Mouse (Mus musculus): ENCODE measurements around the gene Gm3448.
A peak's percentile ranks its signal among the peaks of the same experiment; 100 is the strongest.
"Not testable (repeated sequence)": the region's sequence is repeated elsewhere in the genome, so short reads cannot be mapped to it uniquely, and the experiment has no call there.

Gm3448 gene

DNA sequence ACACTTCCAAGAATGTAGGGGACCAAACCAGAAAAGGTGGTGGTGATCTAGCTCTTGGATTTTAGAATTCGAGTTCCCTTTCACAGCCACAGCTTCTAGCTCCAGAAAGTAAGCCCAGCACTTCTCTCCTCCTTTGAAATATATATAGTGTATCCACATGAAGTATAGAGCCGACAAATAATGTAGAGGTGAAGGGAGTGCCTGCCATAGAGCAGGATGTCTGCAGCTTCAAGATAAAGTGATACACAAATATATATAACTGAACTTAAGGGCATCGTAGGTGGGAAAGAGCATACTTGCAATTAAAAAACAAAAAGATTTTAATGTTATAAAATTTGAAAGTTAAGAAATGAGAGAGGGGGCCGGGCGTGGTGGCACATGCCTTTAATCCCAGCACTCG lies 15.8 kb downstream of the Gm3448 start:
- DNase-seq: not testable (repeated sequence)

DNA sequence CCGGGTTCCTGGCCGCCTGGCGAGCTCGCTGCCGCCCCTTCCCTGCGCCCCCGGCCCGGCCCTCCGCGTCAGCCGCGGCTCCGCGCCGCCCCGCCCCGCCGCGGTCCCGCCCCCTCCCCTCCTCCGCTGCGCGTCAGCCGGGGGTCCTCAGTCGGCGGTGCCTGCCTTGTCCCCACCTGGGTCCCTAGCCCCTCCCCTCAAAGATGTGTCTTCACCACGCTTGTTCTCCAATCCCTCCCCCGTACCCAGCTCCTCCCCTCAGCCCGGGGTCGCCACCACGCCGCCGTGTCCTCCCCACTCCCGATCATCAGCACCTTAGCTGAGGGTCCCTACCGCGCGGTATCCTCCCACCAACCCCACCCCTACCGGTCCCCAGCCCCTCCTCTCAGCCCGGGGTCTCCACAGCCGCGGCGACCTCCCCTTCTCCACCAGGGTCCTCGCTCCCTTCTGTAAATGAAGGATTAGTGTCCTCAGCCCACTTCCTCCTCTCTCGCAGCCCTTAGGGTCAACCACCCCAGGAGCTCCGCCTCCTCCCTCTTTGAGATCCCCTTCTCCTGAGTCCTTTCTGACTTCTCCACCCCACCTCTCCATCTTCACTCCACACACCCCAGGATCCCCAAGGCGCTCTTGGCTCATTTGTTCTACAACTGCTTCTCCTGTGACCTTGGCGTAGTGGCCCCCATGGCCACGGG lies 16.7 kb downstream of the Gm3448 start:
- not testable (repeated sequence) for DNase-seq

DNA sequence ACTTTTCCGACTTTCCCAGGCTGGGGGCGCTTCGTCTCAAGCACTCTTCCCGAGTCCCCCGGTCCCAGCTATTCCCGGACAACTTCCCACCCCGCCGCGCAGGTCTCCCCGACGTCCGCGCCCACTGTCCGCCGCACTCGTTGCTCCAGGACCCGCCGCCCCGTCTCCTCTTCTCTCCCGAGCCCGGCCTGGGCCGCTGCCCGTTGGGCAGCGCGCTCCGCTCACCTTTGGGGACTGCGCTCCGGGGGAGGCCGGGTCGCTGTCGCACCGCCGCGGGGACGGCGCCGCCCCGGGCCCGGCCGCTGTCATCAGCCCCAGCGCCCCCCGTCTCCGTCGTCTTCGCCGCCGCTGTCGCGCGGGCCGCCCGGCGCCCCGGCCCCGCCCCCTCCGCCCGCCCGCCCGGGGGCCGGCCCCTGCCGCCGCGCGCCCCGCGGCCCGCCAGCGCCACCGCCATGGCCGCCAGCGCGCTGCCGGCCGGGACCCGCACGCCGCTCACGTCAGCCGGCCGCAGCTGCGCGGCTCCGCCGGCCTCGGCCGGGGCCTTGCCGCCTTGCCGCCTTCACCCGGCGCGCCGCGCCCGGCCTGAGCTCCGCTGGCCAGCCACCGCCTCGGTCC lies 17.4 kb downstream of the Gm3448 start:
- DNase-seq: not testable (repeated sequence)

DNA sequence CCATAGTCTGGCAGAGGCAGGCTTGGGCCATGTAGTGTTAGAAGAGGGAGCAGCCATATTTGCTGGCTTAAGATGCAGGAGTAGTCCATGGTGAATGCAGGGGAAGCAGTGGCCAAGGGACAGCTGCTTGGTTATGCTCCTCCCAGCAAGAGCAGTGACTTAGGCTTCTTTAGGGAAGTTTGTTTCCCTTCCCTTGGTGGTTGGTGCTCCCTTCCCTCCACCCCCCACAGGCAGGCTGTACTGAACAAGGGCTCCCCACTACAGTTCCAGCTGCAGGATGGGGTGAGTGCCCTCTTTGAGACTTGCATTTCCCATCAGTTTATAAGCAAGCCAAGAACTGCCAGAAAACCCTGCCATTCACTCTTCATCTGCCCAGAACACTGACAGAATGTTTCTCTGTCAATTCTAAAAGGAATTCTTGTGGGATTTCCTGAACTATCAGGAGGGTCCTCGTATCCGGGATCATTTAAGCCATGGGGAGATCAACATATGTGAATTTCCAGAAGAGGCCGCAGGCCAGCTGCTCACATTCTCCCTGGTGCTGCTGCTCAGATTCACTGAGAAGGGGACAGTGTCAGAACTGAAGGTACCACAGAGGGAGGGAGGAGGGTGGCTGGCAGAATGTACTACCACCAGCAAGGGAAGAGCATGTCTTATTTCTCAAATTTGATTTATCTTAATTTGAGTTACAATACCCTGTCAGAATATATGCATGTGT lies 19.7 kb downstream of the Gm3448 start:
- not testable (repeated sequence) for DNase-seq

DNA sequence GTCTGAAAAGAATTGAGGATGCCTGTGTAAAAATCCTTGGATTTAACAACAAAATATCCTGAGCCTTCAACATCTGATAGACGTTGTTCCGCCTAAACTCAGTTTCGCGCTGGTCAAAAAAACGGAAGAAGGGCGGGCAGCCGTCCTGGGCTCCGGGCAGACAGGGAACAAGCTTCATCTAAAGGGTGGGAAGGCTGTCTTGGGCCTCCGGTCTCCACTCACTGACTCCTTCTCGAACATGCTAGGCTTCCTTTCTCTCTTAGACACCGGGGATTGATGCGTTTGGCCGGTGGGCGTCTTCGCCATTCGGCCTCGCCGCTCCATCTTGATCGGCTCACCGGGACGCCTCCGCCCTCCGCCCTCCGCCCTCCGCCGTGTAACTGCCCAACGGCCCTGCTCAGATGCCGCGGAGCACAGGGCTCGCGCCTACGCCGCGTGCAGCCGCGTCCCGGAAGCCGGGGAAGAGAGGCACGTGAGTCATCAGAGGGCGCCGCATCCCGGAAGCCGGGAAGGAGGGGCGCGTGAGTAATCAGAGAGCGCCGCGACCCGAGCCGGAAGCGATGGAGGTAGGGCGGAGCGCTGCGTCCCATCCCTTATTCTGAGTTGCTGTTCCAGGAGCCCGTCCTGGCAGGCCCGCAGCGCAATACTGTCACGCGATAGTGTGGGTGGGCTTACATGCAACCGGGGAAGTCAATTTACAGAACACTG lies 31.5 kb downstream of the Gm3448 start, which contains the start of gene Gm3435:
Gm3435 (plus strand) TSS at position 471 of the 708 bp plus-strand sequence.
- not testable (repeated sequence) for DNase-seq

DNA sequence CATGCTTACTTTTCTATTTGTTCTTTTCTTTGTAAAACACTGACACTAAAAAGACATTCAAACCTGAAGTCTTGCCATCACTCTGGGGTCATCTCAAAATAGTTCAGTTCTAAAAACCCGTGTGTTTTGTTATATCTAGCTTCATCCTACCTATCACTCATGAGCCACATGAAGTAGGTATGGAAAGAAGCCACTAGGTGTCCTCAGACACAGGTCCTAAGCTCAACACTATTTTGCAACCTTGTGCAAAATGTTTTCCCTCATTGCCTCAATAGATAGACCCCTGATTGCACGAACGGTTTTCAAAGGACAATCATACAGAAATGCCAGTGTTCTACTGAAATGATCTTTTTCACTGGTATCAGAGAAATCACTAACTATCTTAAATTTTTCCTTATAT lies 32.2 kb downstream of the Gm3448 start:
- not testable (repeated sequence) for DNase-seq

DNA sequence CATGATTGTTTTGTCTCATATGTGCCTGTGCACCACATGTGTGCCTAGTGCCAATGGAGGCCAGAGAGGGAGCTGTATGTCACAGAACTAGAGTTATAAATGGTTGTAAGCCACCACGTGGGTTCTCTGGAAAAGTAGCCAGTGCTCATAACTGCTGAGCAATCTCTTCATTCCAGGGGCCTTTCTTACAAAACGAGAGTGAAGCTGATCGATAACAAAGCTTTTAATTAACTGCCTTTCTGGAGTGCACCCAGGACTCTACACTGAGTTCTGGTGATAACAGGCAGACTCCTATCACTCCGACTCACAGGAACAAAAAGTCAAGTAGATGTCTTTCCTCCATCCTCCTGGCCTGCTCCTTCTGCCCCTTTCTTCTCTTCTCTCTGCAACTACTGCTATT lies 41.3 kb downstream of the Gm3448 start:
- not testable (repeated sequence) for DNase-seq

DNA sequence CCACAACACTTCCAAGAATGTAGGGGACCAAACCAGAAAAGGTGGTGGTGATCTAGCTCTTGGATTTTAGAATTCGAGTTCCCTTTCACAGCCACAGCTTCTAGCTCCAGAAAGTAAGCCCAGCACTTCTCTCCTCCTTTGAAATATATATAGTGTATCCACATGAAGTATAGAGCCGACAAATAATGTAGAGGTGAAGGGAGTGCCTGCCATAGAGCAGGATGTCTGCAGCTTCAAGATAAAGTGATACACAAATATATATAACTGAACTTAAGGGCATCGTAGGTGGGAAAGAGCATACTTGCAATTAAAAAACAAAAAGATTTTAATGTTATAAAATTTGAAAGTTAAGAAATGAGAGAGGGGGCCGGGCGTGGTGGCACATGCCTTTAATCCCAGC lies 47.2 kb downstream of the Gm3448 start:
- not testable (repeated sequence) for DNase-seq

DNA sequence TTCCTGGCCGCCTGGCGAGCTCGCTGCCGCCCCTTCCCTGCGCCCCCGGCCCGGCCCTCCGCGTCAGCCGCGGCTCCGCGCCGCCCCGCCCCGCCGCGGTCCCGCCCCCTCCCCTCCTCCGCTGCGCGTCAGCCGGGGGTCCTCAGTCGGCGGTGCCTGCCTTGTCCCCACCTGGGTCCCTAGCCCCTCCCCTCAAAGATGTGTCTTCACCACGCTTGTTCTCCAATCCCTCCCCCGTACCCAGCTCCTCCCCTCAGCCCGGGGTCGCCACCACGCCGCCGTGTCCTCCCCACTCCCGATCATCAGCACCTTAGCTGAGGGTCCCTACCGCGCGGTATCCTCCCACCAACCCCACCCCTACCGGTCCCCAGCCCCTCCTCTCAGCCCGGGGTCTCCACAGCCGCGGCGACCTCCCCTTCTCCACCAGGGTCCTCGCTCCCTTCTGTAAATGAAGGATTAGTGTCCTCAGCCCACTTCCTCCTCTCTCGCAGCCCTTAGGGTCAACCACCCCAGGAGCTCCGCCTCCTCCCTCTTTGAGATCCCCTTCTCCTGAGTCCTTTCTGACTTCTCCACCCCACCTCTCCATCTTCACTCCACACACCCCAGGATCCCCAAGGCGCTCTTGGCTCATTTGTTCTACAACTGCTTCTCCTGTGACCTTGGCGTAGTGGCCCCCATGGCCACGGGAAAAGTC lies 48.1 kb downstream of the Gm3448 start:
- DNase-seq: not testable (repeated sequence)

DNA sequence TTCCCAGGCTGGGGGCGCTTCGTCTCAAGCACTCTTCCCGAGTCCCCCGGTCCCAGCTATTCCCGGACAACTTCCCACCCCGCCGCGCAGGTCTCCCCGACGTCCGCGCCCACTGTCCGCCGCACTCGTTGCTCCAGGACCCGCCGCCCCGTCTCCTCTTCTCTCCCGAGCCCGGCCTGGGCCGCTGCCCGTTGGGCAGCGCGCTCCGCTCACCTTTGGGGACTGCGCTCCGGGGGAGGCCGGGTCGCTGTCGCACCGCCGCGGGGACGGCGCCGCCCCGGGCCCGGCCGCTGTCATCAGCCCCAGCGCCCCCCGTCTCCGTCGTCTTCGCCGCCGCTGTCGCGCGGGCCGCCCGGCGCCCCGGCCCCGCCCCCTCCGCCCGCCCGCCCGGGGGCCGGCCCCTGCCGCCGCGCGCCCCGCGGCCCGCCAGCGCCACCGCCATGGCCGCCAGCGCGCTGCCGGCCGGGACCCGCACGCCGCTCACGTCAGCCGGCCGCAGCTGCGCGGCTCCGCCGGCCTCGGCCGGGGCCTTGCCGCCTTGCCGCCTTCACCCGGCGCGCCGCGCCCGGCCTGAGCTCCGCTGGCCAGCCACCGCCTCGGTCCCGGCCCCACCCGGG lies 48.7 kb downstream of the Gm3448 start:
- not testable (repeated sequence) for DNase-seq

DNA sequence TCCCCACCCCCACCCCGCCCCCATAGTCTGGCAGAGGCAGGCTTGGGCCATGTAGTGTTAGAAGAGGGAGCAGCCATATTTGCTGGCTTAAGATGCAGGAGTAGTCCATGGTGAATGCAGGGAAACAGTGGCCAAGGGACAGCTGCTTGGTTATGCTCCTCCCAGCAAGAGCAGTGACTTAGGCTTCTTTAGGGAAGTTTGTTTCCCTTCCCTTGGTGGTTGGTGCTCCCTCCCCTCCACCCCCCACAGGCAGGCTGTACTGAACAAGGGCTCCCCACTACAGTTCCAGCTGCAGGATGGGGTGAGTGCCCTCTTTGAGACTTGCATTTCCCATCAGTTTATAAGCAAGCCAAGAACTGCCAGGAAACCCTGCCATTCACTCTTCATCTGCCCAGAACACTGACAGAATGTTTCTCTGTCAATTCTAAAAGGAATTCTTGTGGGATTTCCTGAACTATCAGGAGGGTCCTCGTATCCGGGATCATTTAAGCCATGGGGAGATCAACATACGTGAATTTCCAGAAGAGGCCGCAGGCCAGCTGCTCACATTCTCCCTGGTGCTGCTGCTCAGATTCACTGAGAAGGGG lies 51.1 kb downstream of the Gm3448 start:
- DNase-seq: not testable (repeated sequence)

DNA sequence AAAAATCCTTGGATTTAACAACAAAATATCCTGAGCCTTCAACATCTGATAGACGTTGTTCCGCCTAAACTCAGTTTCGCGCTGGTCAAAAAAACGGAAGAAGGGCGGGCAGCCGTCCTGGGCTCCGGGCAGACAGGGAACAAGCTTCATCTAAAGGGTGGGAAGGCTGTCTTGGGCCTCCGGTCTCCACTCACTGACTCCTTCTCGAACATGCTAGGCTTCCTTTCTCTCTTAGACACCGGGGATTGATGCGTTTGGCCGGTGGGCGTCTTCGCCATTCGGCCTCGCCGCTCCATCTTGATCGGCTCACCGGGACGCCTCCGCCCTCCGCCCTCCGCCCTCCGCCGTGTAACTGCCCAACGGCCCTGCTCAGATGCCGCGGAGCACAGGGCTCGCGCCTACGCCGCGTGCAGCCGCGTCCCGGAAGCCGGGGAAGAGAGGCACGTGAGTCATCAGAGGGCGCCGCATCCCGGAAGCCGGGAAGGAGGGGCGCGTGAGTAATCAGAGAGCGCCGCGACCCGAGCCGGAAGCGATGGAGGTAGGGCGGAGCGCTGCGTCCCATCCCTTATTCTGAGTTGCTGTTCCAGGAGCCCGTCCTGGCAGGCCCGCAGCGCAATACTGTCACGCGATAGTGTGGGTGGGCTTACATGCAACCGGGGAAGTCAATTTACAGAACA lies 62.8 kb downstream of the Gm3448 start, which contains the start of the genes 9030025P20Rik and Gm3417:
9030025P20Rik (plus strand) TSS at position 107 of the 677 bp plus-strand sequence.
Gm3417 (minus strand) TSS at position 429 of the 677 bp plus-strand sequence.
- DNase-seq: not testable (repeated sequence)

DNA sequence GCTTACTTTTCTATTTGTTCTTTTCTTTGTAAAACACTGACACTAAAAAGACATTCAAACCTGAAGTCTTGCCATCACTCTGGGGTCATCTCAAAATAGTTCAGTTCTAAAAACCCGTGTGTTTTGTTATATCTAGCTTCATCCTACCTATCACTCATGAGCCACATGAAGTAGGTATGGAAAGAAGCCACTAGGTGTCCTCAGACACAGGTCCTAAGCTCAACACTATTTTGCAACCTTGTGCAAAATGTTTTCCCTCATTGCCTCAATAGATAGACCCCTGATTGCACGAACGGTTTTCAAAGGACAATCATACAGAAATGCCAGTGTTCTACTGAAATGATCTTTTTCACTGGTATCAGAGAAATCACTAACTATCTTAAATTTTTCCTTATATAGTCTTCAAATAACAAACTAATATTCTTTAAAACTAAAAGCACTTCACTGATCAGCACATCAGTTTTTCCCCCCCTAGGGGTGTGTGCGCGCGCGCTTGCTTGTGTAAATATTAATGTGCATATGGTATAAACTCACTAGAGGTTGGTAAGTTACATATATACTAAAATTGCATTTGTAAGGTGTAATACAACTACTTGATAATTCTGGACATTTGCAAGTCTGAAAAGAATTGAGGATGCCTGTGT lies 63.5 kb downstream of the Gm3448 start:
- not testable (repeated sequence) for DNase-seq

DNA sequence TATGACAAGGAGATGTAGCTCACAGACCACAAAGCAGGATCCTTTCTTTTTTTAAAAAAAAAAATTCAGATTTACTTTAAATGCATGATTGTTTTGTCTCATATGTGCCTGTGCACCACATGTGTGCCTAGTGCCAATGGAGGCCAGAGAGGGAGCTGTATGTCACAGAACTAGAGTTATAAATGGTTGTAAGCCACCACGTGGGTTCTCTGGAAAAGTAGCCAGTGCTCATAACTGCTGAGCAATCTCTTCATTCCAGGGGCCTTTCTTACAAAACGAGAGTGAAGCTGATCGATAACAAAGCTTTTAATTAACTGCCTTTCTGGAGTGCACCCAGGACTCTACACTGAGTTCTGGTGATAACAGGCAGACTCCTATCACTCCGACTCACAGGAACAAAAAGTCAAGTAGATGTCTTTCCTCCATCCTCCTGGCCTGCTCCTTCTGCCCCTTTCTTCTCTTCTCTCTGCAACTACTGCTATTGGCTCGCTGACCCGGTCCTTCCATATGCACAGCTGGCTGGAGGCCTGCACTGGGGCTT lies 72.9 kb downstream of the Gm3448 start:
- not testable (repeated sequence) for DNase-seq

DNA sequence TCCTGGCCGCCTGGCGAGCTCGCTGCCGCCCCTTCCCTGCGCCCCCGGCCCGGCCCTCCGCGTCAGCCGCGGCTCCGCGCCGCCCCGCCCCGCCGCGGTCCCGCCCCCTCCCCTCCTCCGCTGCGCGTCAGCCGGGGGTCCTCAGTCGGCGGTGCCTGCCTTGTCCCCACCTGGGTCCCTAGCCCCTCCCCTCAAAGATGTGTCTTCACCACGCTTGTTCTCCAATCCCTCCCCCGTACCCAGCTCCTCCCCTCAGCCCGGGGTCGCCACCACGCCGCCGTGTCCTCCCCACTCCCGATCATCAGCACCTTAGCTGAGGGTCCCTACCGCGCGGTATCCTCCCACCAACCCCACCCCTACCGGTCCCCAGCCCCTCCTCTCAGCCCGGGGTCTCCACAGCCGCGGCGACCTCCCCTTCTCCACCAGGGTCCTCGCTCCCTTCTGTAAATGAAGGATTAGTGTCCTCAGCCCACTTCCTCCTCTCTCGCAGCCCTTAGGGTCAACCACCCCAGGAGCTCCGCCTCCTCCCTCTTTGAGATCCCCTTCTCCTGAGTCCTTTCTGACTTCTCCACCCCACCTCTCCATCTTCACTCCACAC lies 79.7 kb downstream of the Gm3448 start:
- DNase-seq: not testable (repeated sequence)

DNA sequence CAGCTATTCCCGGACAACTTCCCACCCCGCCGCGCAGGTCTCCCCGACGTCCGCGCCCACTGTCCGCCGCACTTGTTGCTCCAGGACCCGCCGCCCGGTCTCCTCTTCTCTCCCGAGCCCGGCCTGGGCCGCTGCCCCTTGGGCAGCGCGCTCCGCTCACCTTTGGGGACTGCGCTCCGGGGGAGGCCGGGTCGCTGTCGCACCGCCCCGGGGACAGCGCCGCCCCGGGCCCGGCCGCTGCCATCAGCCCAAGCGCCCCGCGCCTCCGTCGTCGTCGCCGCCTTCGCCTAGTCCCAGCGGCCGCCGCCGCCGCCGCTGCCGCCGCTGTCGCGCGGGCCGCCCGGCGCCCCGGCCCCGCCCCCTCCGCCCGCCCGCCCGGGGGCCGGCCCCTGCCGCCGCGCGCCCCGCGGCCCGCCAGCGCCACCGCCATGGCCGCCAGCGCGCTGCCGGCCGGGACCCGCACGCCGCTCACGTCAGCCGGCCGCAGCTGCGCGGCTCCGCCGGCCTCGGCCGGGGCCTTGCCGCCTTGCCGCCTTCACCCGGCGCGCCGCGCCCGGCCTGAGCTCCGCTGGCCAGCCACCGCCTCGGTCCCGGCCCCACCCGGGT lies 80.3 kb downstream of the Gm3448 start, which contains the start of gene Phf10:
Phf10 (minus strand) TSS at position 323 of the 606 bp plus-strand sequence.
- DNase-seq: peak; percentile 38

DNA sequence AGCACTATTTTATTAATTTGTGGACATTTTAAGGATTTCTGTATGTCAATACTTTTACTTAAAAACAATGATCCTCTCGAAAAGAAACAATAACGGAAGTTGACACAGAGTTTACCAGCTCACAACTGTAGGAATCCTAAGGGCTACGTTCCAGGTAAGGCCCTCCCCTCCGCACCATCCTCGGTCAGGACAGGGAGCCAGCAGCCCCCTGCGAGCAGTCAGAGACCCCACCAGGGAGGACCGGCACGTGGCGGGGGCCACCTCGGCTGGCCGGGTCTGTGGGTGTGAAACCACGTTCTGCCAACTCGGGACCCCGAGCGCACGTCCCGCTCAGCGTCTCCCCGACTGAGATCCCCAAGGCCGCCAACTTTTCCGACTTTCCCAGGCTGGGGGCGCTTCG lies 80.8 kb downstream of the Gm3448 start:
- DNase-seq: peak; percentile 32

DNA sequence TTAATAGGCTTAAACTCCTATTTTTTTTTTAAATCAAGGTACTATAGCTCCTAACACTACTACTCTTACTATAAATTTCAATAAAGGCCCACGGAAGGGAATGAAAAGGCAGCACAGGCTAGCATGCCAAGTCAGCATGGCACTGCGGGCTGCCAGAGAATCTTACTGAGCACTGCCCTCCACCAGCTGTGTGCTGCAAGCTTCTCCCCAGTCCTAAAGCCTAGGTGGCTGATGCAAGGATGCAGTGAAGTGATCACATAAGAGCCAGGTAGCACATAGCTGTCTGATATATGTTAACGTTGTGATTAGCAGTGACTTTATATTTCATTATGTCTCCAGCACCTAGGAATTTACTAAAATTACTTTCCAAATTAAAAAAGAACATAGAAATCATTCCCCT lies 81.4 kb downstream of the Gm3448 start:
- no peak for DNase-seq
